Mouse (Mus musculus) liver, adult (tissue): ENCODE results near the gene P4hb.

Experiments used
- GATA4 ChIP-seq: IDR thresholded peaks from 2 replicates; pipeline ENCODE4 v1.6.1; 2014; ENCODE audit warnings: mild to moderate bottlenecking, low read length; ENCODE audit not compliant: insufficient replicate concordance

The P4hb gene

DNA sequence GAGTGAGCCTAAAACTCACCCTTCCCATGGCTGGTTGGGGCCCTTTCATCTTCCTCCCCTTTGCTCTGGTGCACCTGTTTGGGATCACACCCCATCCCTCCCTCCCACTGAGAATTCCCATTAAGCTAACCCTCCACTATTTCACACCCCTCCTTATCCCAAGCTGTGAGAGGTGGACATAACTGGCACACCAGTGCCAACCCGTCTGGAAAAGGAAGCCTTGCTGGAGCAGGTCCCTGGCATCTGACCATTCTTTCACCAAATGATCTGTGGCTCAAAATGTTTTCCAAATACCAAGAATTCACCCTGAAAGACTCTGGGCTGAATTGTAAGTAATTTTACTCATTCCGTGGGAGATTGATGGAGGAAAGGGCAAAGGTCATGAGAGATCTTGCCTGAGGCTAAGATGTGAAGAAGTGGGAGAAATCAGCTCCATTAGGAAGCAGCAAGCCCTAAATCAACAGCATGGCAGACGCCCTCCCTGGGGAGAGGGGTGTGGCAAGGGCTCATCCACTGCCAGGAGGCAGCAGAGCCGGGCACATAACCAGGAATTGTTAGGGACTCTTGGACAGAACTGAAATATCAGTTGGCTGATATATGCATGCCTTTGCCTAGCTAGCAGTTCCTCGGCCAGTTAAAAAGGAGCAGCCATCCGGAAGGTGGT, 60.1 kb downstream of the P4hb start:
- no peak for TF ChIP-seq GATA4

DNA sequence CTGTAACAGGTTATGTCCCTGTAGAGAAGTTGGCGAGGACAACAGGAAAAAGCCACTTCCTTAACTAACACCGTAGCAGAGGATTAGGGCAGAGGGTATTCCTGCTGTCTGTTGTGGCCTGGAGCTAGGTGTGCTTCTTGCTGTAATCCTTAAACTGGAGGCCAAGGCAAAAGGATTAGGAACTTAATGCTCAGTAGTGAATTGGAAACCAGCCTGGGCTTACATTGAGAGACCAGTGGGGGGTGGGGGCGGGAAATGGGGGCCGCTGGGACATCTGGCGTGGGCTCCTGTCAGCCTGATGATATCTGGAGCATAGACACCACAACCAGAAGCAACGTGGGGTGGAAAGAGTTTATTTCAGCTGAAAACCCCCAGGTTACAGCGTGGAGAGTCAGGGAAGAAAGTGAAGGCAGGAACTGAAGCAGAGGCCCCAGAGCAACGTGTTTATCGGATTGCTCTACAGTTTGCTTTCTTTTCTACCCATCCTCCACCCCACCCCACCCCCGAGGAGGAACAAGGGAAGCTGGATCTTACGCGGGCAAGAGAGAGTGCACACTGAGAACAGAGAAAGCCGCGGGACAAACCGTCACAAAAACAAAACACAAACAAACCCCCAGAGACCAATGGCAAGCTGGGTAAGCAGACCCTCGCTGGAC, 62.5 kb downstream of the P4hb start:
- TF ChIP-seq GATA4, result no peak
